In the genomic region with DNA sequence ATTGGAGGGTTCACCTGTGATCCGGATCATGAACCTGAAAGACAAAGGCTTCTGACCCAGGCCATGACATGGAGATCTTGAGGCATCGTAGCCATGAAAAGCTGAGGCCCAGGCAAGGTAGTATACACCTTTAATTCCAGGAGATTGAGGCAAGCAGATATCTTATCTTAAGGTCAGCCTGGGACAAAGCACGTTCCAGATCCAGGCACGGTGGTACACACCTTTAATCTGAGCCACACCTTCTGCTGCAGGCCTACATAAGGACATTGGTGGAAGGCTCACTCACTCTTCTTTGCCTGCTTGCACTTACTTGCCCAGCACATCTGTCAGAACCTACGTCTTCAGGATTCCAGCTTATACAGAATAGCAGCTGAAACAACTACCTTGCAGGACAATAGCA, we compare ENCODE assay signal across 24 mouse cellular contexts.
"Had no signal": no experiment of that assay in that cellular context is flagged by ENCODE, and none has a peak within 500 bp of the region (broad histone marks: within the 10 kb centered on the region; RNA-seq: fewer than 3 reads in every experiment).

No protein-coding gene starts in this region.

- H3K36me3 ChIP-seq: heart, embryonic 13.5 days; heart, embryonic 15.5 days; hindbrain, embryonic 13.5 days; hindbrain, embryonic 15.5 days; kidney, embryonic 15.5 days; limb, embryonic 13.5 days; limb, embryonic 15.5 days; liver, embryonic 12.5 days had no signal

- H3K27ac ChIP-seq: heart, adult 2 months; heart, embryonic 13.5 days; heart, embryonic 15.5 days; hindbrain, embryonic 13.5 days; hindbrain, embryonic 15.5 days; hindbrain, postnatal 0 days; kidney, embryonic 15.5 days; kidney, postnatal 0 days; limb, embryonic 13.5 days; limb, embryonic 15.5 days; liver, embryonic 12.5 days had no signal

- H3K4me2 ChIP-seq: heart, embryonic 11.5 days; heart, embryonic 13.5 days; heart, embryonic 15.5 days; hindbrain, embryonic 13.5 days; hindbrain, embryonic 15.5 days; kidney, embryonic 15.5 days; limb, embryonic 13.5 days; limb, embryonic 15.5 days; liver, embryonic 12.5 days had no signal

- H3K4me1 ChIP-seq: heart, embryonic 13.5 days; heart, embryonic 15.5 days; hindbrain, embryonic 13.5 days; hindbrain, embryonic 15.5 days; kidney, embryonic 15.5 days; limb, embryonic 13.5 days; limb, embryonic 15.5 days; liver, embryonic 12.5 days had no signal

- H3K27me3 ChIP-seq: heart, embryonic 13.5 days; heart, embryonic 15.5 days; hindbrain, embryonic 13.5 days; hindbrain, embryonic 15.5 days; kidney, embryonic 15.5 days; limb, embryonic 13.5 days; limb, embryonic 15.5 days; liver, embryonic 12.5 days had no signal

- DNase-seq: gastrocnemius, postnatal 14 days; gastrocnemius, postnatal 36 days; heart, adult 11 months; heart, adult 2 months; heart, postnatal 14 days; heart, postnatal 36 days; kidney, adult 18-20 months; kidney, adult 9 months; kidney, postnatal 14 days; kidney, postnatal 36 days; layer of hippocampus, adult 9-11 months; left cerebral cortex, postnatal 4 days had no signal

- H3K4me3 ChIP-seq: heart, adult 2 months; heart, embryonic 13.5 days; heart, embryonic 15.5 days; hindbrain, embryonic 13.5 days; hindbrain, embryonic 15.5 days; kidney, embryonic 15.5 days; limb, embryonic 13.5 days; limb, embryonic 15.5 days; liver, embryonic 12.5 days had no signal

- ATAC-seq: forebrain, embryonic 16.5 days; hindbrain, postnatal 0 days; liver, embryonic 12.5 days had no signal

- H3K9me3 ChIP-seq: heart, embryonic 13.5 days; heart, embryonic 15.5 days; hindbrain, embryonic 13.5 days; hindbrain, embryonic 15.5 days; kidney, embryonic 15.5 days; limb, embryonic 13.5 days; limb, embryonic 15.5 days; liver, embryonic 12.5 days had no signal

- H3K9ac ChIP-seq: heart, embryonic 13.5 days; heart, embryonic 15.5 days; hindbrain, embryonic 13.5 days; hindbrain, embryonic 15.5 days; kidney, embryonic 15.5 days; limb, embryonic 13.5 days; limb, embryonic 15.5 days; liver, embryonic 12.5 days had no signal
